Mouse (Mus musculus) T-helper 1 cell (primary cell): ENCODE results near the gene Gm3187.
"Not testable (repeated sequence)": the region's sequence is repeated elsewhere in the genome, so short reads cannot be mapped to it uniquely, and the experiment has no call there.

Experiments
- in situ Hi-C: fragments of 300-600 bp; cut with MboI, MseI; formaldehyde crosslinking; loops from one replicate; pipeline ENCODE4 v1.15.1; 2025; ENCODE audit warnings: high pct_unique_total_duplicates

The Gm3187 gene

GRCm38 (mm10) chr14:5483907-5484306 is at the start of gene Gm3187:
Gene Gm3187 (plus strand): TSS chr14:5484207.
- in situ Hi-C loops = not testable (repeated sequence)

DNA sequence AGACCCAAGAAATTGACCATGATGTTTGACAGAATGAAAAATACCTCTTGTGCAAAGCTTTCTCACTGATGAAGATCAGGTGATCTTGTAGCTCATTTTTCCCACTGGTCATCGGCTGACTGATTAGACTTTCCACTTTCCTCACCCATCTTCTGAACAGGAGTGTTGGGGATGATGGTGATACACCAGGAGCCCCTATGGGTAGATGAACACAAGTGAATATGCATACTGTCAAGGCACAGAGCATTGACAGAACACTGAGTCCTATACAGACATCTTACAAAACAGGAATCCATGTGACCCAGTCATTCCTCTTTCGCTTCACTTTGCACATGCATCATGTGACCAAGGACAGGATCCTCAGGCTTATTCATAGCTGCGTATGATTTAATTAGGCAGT is 28.6 kb upstream of the Gm3187 start, which contains the start of gene Gm3194:
TSS of gene Gm3194 (minus strand) at position 101 of the 400 bp plus-strand sequence.
- in situ Hi-C loops = not testable (repeated sequence)

GRCm38 (mm10) chr14:5460469-5460868 is 23.5 kb upstream of the Gm3187 start:
- in situ Hi-C loops = not testable (repeated sequence)

DNA sequence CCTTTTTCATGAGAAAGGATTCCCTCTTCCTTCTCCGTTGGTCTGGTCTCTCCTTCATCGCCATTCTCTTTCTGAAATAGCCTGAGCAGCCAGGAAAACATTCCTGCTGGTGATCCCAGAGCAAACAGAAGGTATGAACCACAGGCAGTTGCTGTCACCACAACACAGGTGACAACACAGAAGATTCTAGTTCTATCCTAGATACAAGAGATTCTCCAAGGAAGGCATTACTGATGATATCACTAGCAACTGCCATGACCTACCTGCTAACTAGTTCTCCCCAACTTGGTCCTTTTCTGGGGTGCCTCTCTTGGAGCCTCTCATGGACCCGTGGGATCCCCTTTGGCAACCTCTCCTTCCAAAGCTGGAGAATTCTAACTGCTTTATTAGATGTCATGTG is 6.3 kb upstream of the Gm3187 start, which contains the start of gene Gm8246:
TSS of gene Gm8246 (minus strand) at position 101 of the 400 bp plus-strand sequence.
- in situ Hi-C loops = not testable (repeated sequence)

GRCm38 (mm10) chr14:5501374-5501773 is 17.4 kb downstream of the Gm3187 start, which contains the start of gene Gm3488:
Gene Gm3488 (plus strand): TSS chr14:5501674.
- in situ Hi-C loops = not testable (repeated sequence)

GRCm38 (mm10) chr14:5538196-5538595 is 54.2 kb downstream of the Gm3187 start, which contains the start of gene Gm3532:
Gene Gm3532 (plus strand): TSS chr14:5538496.
- in situ Hi-C loops = loop anchor here (25.0 kb wide), 2 partner anchors 351 to 1701 kb away; partner anchors contain the start of genes Gm3033 and Gm8271
